ENCODE assay signal across 1 mouse cellular context in the genomic region with DNA sequence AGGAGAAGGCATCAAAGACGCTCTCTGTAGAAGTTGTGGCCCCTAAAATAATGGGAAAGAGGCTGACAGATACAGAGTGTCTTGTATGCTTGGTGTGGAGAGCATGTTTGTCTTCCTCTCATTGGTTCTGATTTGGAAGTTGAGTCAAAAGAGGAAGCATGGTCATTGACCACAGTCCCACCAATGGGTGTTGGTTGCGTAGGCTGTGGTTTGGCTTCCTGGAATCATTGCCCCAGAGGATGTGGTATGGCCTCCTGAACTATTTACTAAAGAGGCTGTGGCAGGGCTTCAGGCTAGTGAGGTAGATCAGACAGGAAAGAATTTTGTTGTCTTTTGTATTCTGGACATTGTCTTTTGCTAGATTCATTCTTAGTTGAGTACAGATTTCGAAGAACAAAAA.
TF ChIP-seq lines count a peak whose summit lies in the region.

No protein-coding gene starts in this region.

TF ChIP-seq in CH12.LX, 34 proteins besides CTCF, POLR2A, EP300 and RAD21 (continued from another document):
- no peak for TF ChIP-seq POLR2AphosphoS2 (IDR thresholded peaks at IDR 0.05; ENCODE audit: low read depth, low read length)
- no peak for TF ChIP-seq JUN (IDR thresholded peaks at IDR 0.05; ENCODE audit: insufficient read depth, low read depth, low read length)
- TF ChIP-seq HCFC1 (IDR thresholded peaks at IDR 0.05; ENCODE audit: low read depth, low read length) = no peak
- no peak for TF ChIP-seq ZC3H11A (IDR thresholded peaks at IDR 0.05; ENCODE audit: low read depth, low read length)
- no peak for TF ChIP-seq NELFE (IDR thresholded peaks at IDR 0.05; ENCODE audit: low read depth, low read length)
- no peak for TF ChIP-seq JUND (conservative IDR thresholded peaks at IDR 0.05; ENCODE audit: low read depth, low read length)
- no peak for TF ChIP-seq BHLHE40 (IDR thresholded peaks at IDR 0.05; ENCODE audit: low read depth, low read length)
- TF ChIP-seq MYC (IDR thresholded peaks at IDR 0.05; ENCODE audit: low read depth, low read length) = no peak
- no peak for TF ChIP-seq ELF1 (IDR thresholded peaks at IDR 0.05; ENCODE audit: low read depth, low read length)
- TF ChIP-seq CHD1 (IDR thresholded peaks at IDR 0.05; ENCODE audit: low read depth, low read length) = no peak
